Mouse (Mus musculus): Measurements from ENCODE around the gene Esyt2.

GRCm38 (mm10) chr12:116273733-116274132 lies 7.3 kb upstream of the Esyt2 start:
- TF ChIP-seq CTCF (IDR thresholded peaks at IDR 0.05; ENCODE audit: control insufficient read depth, insufficient read depth, low read length) (no peak), POLR2A (IDR thresholded peaks at IDR 0.05; ENCODE audit: borderline replicate concordance, control insufficient read depth, low read depth, low read length) (no peak)

Data from bone marrow, adult 2 months (tissue).